Mouse (Mus musculus) effector memory CD4-positive, alpha-beta T cell, adult 7 months (primary cell): ENCODE measurements around the gene Rbpj. TPM values are rescaled to one million over a fixed set of nuclear protein-coding genes. Genes with fewer than 3 reads are reported as not detected.

Experiments
- polyA plus RNA-seq: library from polyadenylated mRNA; unstranded; fragments of 100-300 nt; shearing (Covaris generic); gene quantifications from one replicate; pipeline ENCODE4 v1.2.1, GENCODE M21; 2017

Rbpj gene
- 40.9 TPM for polyA plus RNA-seq

DNA sequence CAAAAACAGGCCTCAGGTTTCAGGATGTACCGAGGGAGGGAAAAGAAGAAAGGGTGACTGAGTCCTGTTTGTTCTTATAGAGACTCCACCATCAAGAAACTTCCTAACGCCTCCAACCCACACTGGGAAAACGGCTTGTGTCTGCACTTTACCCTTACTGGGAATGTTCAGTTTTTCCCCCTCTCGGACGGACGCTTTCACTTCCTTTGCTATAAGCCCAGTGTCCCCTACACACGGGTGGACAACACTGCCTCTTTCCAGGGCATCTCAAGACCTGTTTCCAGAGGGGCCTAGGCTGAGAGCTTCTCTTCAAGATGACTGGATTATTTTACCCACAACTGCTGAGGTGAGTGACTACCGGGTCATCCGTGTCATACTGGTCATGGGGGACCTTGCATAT lies at the start of gene Rbpj:
Gene Rbpj (plus strand): TSS at position 270 of the 400 bp plus-strand sequence.

Other genes starting within 250 kb of the Rbpj start
- 36.2 TPM for gene Smim20, start 199.1 kb upstream of the Rbpj start, polyA plus RNA-seq
- gene Cckar, start 241.6 kb downstream of the Rbpj start, polyA plus RNA-seq: not detected